Mouse (Mus musculus): ENCODE results near the gene Eif3k.

GRCm38 (mm10) chr7:28930320-28931031 is 51.2 kb downstream of the Eif3k start:
- no peak for TF ChIP-seq CTCF (IDR thresholded peaks at IDR 0.05; ENCODE audit: borderline replicate concordance, extremely low read depth, insufficient read depth, insufficient read length)
- TF ChIP-seq POLR2A (IDR thresholded peaks at IDR 0.05; ENCODE audit: borderline replicate concordance, extremely low read depth, insufficient read depth, insufficient read length, poor library complexity, severe bottlenecking) = no peak
